Mouse (Mus musculus): ENCODE measurements around the gene Dtx4.
"Not testable (repeated sequence)": the region's sequence is repeated elsewhere in the genome, so short reads cannot be mapped to it uniquely, and the experiment has no call there.

Gene Dtx4

GRCm38 (mm10) chr19:12501370-12502347 lies at the start of gene Dtx4:
TSS of gene Dtx4 (minus strand) at chr19:12501454.
- peak; percentile 90 to 92 for DNase-seq (ENCODE audit: low spot score in 2 of 2)

GRCm38 (mm10) chr19:12550005-12550942 lies 49.0 kb upstream of the Dtx4 start:
- DNase-seq (ENCODE audit: low spot score in 2 of 2), result no peak

GRCm38 (mm10) chr19:12549166-12549565 lies 47.9 kb upstream of the Dtx4 start:
- DNase-seq (ENCODE audit: low spot score in 2 of 2), result no peak

DNA sequence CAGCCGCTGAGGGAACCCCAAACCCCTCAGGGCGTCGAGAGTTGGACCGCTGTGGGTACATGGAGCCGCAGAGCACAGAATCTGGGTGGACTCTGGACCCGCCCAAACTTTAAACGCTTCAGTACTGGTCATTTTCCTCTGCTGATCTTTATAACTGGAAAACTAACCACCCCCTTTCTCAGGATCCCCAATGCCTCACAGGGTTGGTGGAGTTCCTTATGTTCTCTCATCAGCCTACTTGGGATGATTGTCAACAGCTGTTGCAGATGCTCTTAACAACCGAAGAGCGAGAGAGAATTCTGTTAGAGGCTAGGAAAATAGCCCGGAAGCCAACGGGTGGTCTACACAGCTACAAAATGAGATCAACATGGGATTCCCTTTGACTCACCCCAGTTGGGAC lies 44.2 kb upstream of the Dtx4 start, which contains the start of gene Fam111a:
TSS of gene Fam111a (plus strand) at position 301 of the 400 bp plus-strand sequence.
- not testable (repeated sequence) for DNase-seq (ENCODE audit: low spot score in 2 of 2)

GRCm38 (mm10) chr19:12541644-12542043 lies 40.4 kb upstream of the Dtx4 start:
- no peak for DNase-seq (ENCODE audit: low spot score in 2 of 2)

- DNase-seq (ENCODE audit: low spot score in 2 of 2), result no peak
Observed at GRCm38 (mm10) chr19:12540727-12541126, 39.5 kb upstream of the Dtx4 start.

DNA sequence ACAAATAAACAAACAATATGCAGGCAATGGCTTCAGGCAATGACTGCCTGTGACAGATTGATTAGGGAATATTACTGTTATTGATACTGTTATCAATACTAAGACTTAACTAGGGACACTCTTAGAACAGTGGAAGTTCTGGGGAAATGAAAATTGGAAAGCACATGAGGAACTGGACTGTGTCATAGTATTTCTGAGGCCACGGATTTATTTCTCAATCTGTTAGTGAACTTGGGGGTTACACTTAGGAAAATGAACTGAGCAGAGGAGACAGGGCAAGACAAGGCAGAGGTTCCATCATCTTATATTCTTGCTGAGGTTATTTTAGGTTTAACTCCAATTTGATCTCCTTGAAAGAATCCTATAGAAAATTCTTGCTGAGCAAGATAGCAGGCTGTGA lies 38.7 kb upstream of the Dtx4 start:
- DNase-seq (ENCODE audit: low spot score in 2 of 2), result no peak

GRCm38 (mm10) chr19:12537168-12537567 lies 35.9 kb upstream of the Dtx4 start:
- no peak for DNase-seq (ENCODE audit: low spot score in 2 of 2)

DNA sequence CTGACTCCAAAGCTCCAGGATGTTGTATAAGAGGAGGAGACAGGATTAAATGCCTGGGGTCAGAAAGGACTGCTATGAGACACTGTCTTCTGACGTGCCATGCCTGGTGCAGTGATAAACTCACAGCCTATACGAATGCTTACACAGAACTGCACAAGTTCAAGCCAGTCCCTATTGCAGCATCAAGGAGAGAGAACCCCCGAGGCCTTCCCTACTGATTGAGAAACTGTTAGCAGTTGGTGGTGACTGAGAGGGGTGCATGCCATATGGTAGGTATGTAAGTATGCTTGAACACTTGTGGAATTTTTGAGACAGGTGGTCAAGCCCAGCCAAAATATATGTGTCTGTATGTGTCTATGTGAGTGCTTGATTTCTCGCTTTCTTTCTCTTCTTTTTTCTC lies 22.1 kb upstream of the Dtx4 start:
- no peak for DNase-seq (ENCODE audit: low spot score in 2 of 2)

DNA sequence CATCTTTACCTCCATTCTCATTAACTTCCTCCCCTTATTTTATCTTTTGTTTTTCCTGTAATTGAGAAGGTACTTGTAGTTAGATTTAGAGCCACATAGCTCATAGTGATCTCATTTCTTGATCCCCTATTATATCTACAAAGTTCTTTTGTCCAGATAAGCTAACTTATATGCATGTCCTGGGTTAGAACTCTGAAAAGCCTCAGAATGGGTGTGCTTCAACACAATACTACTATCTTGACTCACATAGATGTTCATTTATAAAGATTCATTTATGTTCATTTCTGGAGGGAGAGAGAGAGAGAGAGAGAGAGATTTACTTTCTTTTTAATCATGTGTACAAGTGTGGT lies 17.3 kb upstream of the Dtx4 start:
- no peak for DNase-seq (ENCODE audit: low spot score in 2 of 2)

- peak; percentile 35 to 58 for DNase-seq (ENCODE audit: low spot score in 2 of 2)
Observed at GRCm38 (mm10) chr19:12517671-12518540, 16.7 kb upstream of the Dtx4 start.

DNA sequence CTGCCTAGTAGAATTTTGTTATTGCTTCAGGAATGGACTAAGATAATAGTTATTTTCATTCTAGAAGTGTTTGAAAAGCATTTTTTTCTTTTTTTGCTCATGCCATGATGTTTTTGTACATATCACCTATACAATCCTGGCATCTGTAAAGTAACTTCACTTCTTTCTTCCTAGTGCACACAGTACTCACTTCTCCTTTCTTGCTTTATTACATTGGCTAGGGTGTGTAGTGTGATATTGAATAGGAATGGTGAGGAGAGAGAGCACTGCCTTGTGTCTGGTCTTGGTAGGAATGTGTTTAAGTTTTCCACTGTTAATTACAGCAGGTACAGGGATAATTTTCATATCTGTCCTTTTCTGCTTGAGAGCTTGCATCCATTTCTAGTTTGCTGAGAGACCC lies 13.4 kb upstream of the Dtx4 start:
- DNase-seq (ENCODE audit: low spot score in 2 of 2), result no peak

DNA sequence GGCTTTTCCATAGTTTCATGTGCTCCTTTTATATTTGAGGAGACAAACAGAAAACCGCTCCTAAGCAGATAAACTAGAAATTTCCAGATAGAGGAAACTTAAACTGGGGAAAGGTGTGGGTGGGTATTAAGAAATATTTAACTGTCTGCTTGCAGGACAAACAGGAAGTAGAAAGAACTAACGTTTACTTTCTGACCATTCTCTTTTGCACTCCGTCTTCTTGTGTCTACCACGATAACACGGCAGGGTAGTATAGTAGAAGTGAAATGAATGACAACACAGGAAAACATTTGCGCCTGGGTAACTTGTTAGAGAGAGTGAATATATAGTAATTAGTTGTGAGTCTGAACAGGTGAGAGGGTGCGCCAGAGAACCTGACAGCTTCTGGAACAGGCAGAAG lies 1.5 kb upstream of the Dtx4 start:
- DNase-seq (ENCODE audit: low spot score in 2 of 2), result no peak

DNA sequence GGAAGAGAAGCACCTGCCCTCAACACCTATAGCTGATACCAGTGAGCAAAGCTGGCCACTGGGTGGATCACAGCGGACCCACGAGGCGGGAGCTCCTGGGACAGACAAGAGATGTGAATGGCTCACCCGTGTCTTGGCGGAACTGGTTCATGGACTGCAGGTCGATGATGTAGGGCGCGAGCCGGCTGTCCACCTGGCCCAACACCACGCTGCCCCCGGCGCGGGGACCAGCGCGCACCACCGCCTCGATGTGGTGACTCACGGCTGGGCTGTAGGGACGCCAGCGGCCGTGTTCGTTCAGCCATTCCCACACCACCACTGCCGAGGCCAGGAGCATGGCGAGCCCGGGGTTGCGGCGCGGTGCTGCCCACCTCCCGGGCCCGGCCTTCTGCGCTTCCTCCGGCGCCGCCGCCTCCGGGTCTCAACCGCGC lies 358 bp downstream of the Dtx4 start:
- no peak for DNase-seq (ENCODE audit: low spot score in 2 of 2)

GRCm38 (mm10) chr19:12500124-12500523 lies 1.1 kb downstream of the Dtx4 start:
- no peak for DNase-seq (ENCODE audit: low spot score in 2 of 2)

- DNase-seq (ENCODE audit: low spot score in 2 of 2), result no peak
Observed at GRCm38 (mm10) chr19:12499485-12499884, 1.8 kb downstream of the Dtx4 start.

- DNase-seq (ENCODE audit: low spot score in 2 of 2), result no peak
Observed at GRCm38 (mm10) chr19:12498941-12499340, 2.3 kb downstream of the Dtx4 start.

GRCm38 (mm10) chr19:12498321-12498720 lies 2.9 kb downstream of the Dtx4 start:
- no peak for DNase-seq (ENCODE audit: low spot score in 2 of 2)

GRCm38 (mm10) chr19:12497909-12498308 lies 3.3 kb downstream of the Dtx4 start:
- no peak for DNase-seq (ENCODE audit: low spot score in 2 of 2)

- DNase-seq (ENCODE audit: low spot score in 2 of 2), result no peak
Observed at GRCm38 (mm10) chr19:12496241-12496640, 5.0 kb downstream of the Dtx4 start.

DNA sequence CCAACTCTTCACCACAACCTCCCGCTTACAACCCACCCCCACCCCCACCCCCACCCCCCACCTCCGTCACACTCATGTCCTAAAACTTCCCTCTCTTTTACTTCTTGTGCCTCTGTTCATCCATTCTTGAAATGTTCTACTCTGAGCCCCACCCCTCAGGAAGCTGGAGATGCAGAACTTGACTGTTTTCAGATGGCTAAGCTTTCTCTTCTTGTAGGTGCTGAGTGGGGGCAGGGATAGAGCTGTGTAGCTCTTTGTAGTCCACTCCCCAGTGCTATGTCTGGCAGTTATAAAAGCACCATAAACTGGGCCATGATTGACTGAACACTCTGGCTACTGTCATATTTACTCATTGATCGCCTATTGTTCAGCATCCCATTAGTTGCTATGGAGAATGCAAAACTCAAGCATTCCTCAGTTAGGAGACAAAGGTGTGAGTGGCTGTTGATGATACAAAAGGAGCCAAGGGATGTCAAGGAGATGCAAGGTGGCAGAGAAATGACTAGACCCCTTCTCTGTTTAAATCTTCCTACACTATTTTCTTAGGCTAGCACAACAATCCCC lies 6.2 kb downstream of the Dtx4 start:
- no peak for DNase-seq (ENCODE audit: low spot score in 2 of 2)

All from frontal cortex, postnatal 14 days (tissue).